Mouse (Mus musculus): Measurements from ENCODE around the gene Antxrl. TPM values are rescaled to one million over a fixed set of nuclear protein-coding genes. Genes with fewer than 3 reads are reported as not detected.

Gene Antxrl
- not detected in 2 replicates for polyA plus RNA-seq (2016; fragmentation: Nextera tagmentation; extraction: Ambion mirVana)

- Histone ChIP-seq H3K9me3 (replicated peaks) (no peaks in the 10 kb centered on the region), H3K27ac (no peak within 1 kb of the TSS), H3K4me2 (no peak within 1 kb of the TSS), H3K9ac (no peak within 1 kb of the TSS), H3K4me1 (no peaks in the 10 kb centered on the region), H3K36me3 (no peaks in the 10 kb centered on the region), H3K4me3 (no peak within 1 kb of the TSS), H3K27me3 (replicated peaks) (no peaks in the 10 kb centered on the region)
- whole genome bisulfite sequencing (ENCODE audit: insufficient replicate concordance): 72% methylated on average over 6 of the region's 6 CpGs
- no peak for ATAC-seq
Measured at GRCm38 (mm10) chr14:34052516-34052915, at the start of gene Antxrl. Antxrl (plus strand) TSS chr14:34052707.

GRCm38 (mm10) chr14:34015063-34015462, 37.4 kb upstream of the Antxrl start, which contains the start of gene Gm30083:
Gm30083 (minus strand) TSS chr14:34015182.
- Histone ChIP-seq H3K36me3 (no peaks in the 10 kb centered on the region), H3K9ac (no peak within 1 kb of the TSS), H3K27me3 (replicated peaks) (no peaks in the 10 kb centered on the region), H3K27ac (no peak within 1 kb of the TSS), H3K4me2 (no peak within 1 kb of the TSS), H3K4me3 (no peak within 1 kb of the TSS), H3K9me3 (replicated peaks) (no peaks in the 10 kb centered on the region), H3K4me1 (no peaks in the 10 kb centered on the region)
- no peak for ATAC-seq
- WGBS (ENCODE audit: insufficient replicate concordance): 56% methylated on average over 3 of the region's 3 CpGs

- Histone ChIP-seq H3K9ac (no peak within 1 kb of the TSS), H3K4me3 (no peak within 1 kb of the TSS), H3K27me3 (replicated peaks) (no peaks in the 10 kb centered on the region), H3K36me3 (no peaks in the 10 kb centered on the region), H3K9me3 (replicated peaks) (no peaks in the 10 kb centered on the region), H3K4me2 (no peak within 1 kb of the TSS), H3K27ac (no peak within 1 kb of the TSS), H3K4me1 (no peaks in the 10 kb centered on the region)
- no peak for ATAC-seq
- WGBS (ENCODE audit: insufficient replicate concordance): 72% methylated on average over 4 of the region's 4 CpGs
Measured at GRCm38 (mm10) chr14:34016381-34016780, 36.1 kb upstream of the Antxrl start, which contains the start of gene Gm5460. Gm5460 (plus strand) TSS chr14:34016758.

- no peak overlapping the region for H3K4me3 ChIP-seq
- no peaks in the 10 kb centered on the region for H3K36me3 ChIP-seq
- 67% methylated on average over 2 of the region's 2 CpGs for WGBS (ENCODE audit: insufficient replicate concordance)
- H3K4me2 ChIP-seq: no peak overlapping the region
- ATAC-seq: no peak
- H3K27ac ChIP-seq: no peak overlapping the region
- H3K4me1 ChIP-seq: no peaks in the 10 kb centered on the region
- no peaks in the 10 kb centered on the region for H3K27me3 ChIP-seq (replicated peaks)
- no peaks in the 10 kb centered on the region for H3K9me3 ChIP-seq (replicated peaks)
- H3K9ac ChIP-seq: no peak overlapping the region
Measured at GRCm38 (mm10) chr14:34016938-34017337, 35.6 kb upstream of the Antxrl start.

- no peak overlapping the region for H3K4me2 ChIP-seq
- no peaks in the 10 kb centered on the region for H3K9me3 ChIP-seq (replicated peaks)
- no peaks in the 10 kb centered on the region for H3K36me3 ChIP-seq
- no peaks in the 10 kb centered on the region for H3K4me1 ChIP-seq
- H3K27ac ChIP-seq: no peak overlapping the region
- H3K27me3 ChIP-seq (replicated peaks): no peaks in the 10 kb centered on the region
- ATAC-seq: no peak
- WGBS (ENCODE audit: insufficient replicate concordance): 56% methylated on average over 2 of the region's 2 CpGs
- no peak overlapping the region for H3K4me3 ChIP-seq
- no peak overlapping the region for H3K9ac ChIP-seq
Measured at GRCm38 (mm10) chr14:34026710-34027109, 25.8 kb upstream of the Antxrl start.

- WGBS (ENCODE audit: insufficient replicate concordance): 75% methylated on average over 8 of the region's 8 CpGs
- no peaks in the 10 kb centered on the region for H3K9me3 ChIP-seq (replicated peaks)
- H3K27ac ChIP-seq: no peak overlapping the region
- ATAC-seq: no peak
- H3K36me3 ChIP-seq: no peaks in the 10 kb centered on the region
- H3K9ac ChIP-seq: no peak overlapping the region
- no peak overlapping the region for H3K4me2 ChIP-seq
- H3K4me1 ChIP-seq: no peaks in the 10 kb centered on the region
- no peak overlapping the region for H3K4me3 ChIP-seq
- H3K27me3 ChIP-seq (replicated peaks): no peaks in the 10 kb centered on the region
Measured at GRCm38 (mm10) chr14:34033841-34034610, 18.5 kb upstream of the Antxrl start.

GRCm38 (mm10) chr14:34041241-34041640, 11.3 kb upstream of the Antxrl start:
- Histone ChIP-seq H3K9me3 (replicated peaks) (no peaks in the 10 kb centered on the region), H3K27ac (no peak overlapping the region)
- no peak for ATAC-seq

GRCm38 (mm10) chr14:34043341-34043740, 9.2 kb upstream of the Antxrl start:
- no peaks in the 10 kb centered on the region for H3K27me3 ChIP-seq (replicated peaks)
- no peak for ATAC-seq

More at GRCm38 (mm10) chr14:34041241-34041640, 11.3 kb upstream of the Antxrl start:
- no peaks in the 10 kb centered on the region for H3K4me1 ChIP-seq
- H3K36me3 ChIP-seq: no peaks in the 10 kb centered on the region
- H3K4me3 ChIP-seq: no peak overlapping the region
- no peak overlapping the region for H3K9ac ChIP-seq
- H3K4me2 ChIP-seq: no peak overlapping the region
- H3K27me3 ChIP-seq (replicated peaks): no peaks in the 10 kb centered on the region
- whole genome bisulfite sequencing (ENCODE audit: insufficient replicate concordance): 60% methylated on average over 4 of the region's 4 CpGs

GRCm38 (mm10) chr14:34050101-34050779, 2.3 kb upstream of the Antxrl start:
- ATAC-seq: no peak
- H3K4me3 ChIP-seq: no peak overlapping the region
- no peaks in the 10 kb centered on the region for H3K27me3 ChIP-seq (replicated peaks)
- H3K4me1 ChIP-seq: no peaks in the 10 kb centered on the region
- no peak overlapping the region for H3K4me2 ChIP-seq
- no peak overlapping the region for H3K27ac ChIP-seq
- H3K9me3 ChIP-seq (replicated peaks): no peaks in the 10 kb centered on the region
- H3K36me3 ChIP-seq: no peaks in the 10 kb centered on the region
- H3K9ac ChIP-seq: no peak overlapping the region
- 59% methylated on average over 5 of the region's 5 CpGs for WGBS (ENCODE audit: insufficient replicate concordance)

More at GRCm38 (mm10) chr14:34043341-34043740, 9.2 kb upstream of the Antxrl start:
- H3K9me3 ChIP-seq (replicated peaks): no peaks in the 10 kb centered on the region
- H3K36me3 ChIP-seq: no peaks in the 10 kb centered on the region
- H3K4me1 ChIP-seq: no peaks in the 10 kb centered on the region
- 44% methylated on average over 3 of the region's 3 CpGs for WGBS (ENCODE audit: insufficient replicate concordance)
- H3K9ac ChIP-seq: no peak overlapping the region
- no peak overlapping the region for H3K4me2 ChIP-seq
- H3K27ac ChIP-seq: no peak overlapping the region
- H3K4me3 ChIP-seq: no peak overlapping the region

- ATAC-seq: no peak
- Histone ChIP-seq H3K27ac (no peak overlapping the region), H3K9me3 (replicated peaks) (no peaks in the 10 kb centered on the region), H3K4me2 (no peak overlapping the region), H3K4me3 (no peak overlapping the region), H3K27me3 (replicated peaks) (no peaks in the 10 kb centered on the region), H3K36me3 (no peaks in the 10 kb centered on the region), H3K4me1 (no peaks in the 10 kb centered on the region), H3K9ac (no peak overlapping the region)
- 61% methylated on average over 6 of the region's 6 CpGs for WGBS (ENCODE audit: insufficient replicate concordance)
Measured at GRCm38 (mm10) chr14:34071665-34072064, 19.2 kb downstream of the Antxrl start.

- WGBS (ENCODE audit: insufficient replicate concordance): 40% methylated on average over 4 of the region's 4 CpGs
- no peaks in the 10 kb centered on the region for H3K9me3 ChIP-seq (replicated peaks)
- ATAC-seq: no peak
- no peaks in the 10 kb centered on the region for H3K27me3 ChIP-seq (replicated peaks)
- H3K36me3 ChIP-seq: no peaks in the 10 kb centered on the region
- no peak overlapping the region for H3K27ac ChIP-seq
- H3K4me2 ChIP-seq: no peak overlapping the region
- no peak overlapping the region for H3K9ac ChIP-seq
- H3K4me1 ChIP-seq: no peaks in the 10 kb centered on the region
- H3K4me3 ChIP-seq: no peak overlapping the region
Measured at GRCm38 (mm10) chr14:34075346-34075745, 22.8 kb downstream of the Antxrl start.

GRCm38 (mm10) chr14:34077222-34077621, 24.7 kb downstream of the Antxrl start:
- ATAC-seq: no peak
- no peaks in the 10 kb centered on the region for H3K36me3 ChIP-seq
- H3K9me3 ChIP-seq (replicated peaks): no peaks in the 10 kb centered on the region
- H3K9ac ChIP-seq: no peak overlapping the region
- H3K27ac ChIP-seq: no peak overlapping the region
- WGBS (ENCODE audit: insufficient replicate concordance): 58% methylated on average over 5 of the region's 5 CpGs
- no peaks in the 10 kb centered on the region for H3K27me3 ChIP-seq (replicated peaks)
- no peak overlapping the region for H3K4me3 ChIP-seq
- no peak overlapping the region for H3K4me2 ChIP-seq
- no peaks in the 10 kb centered on the region for H3K4me1 ChIP-seq

Data from liver, embryonic 12.5 days (tissue).